Mouse (Mus musculus) lung, postnatal 10 days (tissue): ENCODE measurements at regions not wholly inside any gene's neighbourhood (a gene's known extent, or its start where the extent isn't known, plus 50 kb on each side); places are given as distances from the start of the nearest gene placed in this dataset.
A peak's percentile ranks its signal among the peaks of the same experiment; 100 is the strongest.

Source experiments
- DNase-seq: peaks from one replicate; pipeline ENCODE4 v3.0.0; 2021

DNA sequence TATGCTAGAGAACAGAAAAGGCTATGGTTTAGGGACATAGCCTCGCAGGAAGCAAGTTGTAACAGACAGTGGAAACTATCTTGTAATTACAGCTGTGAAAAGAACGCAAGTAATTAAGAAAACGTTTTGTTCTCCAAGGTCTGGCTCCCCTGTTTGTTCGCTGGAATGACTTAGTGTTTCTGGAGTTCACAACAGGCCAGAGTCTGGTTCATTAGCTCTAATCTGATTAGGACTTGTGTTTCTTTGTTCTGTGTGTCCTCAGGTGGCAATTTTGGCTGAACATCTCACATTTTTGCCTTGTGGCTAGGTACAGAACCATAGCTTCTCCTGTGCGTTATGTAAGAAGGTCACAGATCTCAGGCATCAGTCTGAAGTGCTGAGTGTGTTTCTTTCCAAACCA is 141.7 kb upstream of the Sgk1 start:
- DNase-seq: no peak

DNA sequence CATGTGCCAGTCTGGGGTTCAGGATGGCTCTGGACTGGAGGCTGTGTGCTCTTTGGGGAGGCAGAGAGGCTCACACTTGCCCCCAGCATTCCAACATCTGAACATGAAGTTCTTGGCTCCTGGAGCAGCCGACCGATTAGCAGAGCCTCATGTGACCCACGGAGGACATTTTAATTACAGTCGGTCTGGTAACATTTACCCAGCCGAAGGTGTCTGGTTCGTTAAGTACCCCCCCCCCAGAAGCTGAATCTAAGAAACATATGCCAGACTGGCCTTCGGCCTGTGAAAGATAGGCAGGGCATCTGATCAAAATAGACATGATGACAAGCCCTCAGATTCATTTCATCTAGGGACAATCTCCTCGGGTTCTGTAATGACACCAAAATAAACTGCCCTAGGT is 140.4 kb upstream of the Sgk1 start:
- no peak for DNase-seq

DNA sequence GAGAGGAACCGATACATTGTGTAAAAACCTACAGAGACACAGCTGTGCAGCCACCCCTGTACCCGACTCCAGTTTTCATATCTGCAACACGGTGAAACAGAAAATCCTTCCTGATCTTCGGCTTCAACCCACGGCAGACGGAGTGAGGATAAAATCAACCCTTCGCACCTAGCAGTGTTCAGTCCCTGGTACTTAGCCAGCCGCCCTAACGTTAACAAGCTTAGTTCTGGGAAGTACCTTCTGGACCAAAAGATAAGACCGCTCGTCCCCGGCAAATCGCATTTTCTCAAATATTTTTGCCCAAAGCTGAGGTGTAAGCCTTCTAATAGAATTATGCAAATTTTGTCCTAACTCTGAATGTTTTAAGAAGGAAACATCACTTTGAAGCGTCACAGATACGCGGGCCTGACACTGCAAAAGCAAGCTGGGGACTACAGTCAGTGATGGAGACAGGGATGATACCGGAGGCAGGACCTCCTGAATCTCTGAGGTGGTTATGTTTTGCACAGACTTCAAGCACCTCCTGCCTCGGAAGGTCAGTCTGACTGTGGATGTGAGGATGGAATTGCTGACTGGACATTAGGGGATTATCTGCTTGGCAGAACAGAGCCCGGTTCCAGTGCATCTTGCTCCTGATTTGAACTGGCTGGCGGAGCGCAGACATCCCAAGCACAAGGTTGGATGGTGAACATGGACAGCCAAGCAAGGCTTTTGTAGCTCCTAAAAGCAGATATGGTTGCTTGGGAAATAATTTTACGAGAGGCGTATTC is 139.8 kb upstream of the Sgk1 start:
- no peak for DNase-seq

DNA sequence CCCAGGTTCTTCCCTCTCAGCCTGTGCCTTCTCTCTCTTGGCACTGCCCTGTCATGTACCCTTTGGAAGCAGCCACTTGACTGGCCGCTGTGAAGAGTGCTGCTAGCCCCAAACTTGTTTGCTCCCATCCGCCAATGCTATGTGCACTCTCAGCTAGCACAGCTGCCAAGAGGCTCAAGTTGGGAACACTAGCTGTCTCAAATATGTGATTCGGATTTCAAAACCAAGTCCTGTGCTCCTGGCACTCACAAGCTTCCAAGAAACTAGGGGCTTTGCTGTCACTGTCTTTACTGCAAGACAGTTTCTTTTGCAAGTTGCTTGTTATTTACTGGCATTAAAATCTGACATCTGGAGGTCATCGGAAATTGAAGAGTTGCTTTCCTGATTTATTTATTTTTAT is 138.6 kb upstream of the Sgk1 start:
- peak; percentile 53 for DNase-seq

GRCm38 (mm10) chr10:21744341-21744955 is 137.5 kb upstream of the Sgk1 start:
- DNase-seq: no peak

DNA sequence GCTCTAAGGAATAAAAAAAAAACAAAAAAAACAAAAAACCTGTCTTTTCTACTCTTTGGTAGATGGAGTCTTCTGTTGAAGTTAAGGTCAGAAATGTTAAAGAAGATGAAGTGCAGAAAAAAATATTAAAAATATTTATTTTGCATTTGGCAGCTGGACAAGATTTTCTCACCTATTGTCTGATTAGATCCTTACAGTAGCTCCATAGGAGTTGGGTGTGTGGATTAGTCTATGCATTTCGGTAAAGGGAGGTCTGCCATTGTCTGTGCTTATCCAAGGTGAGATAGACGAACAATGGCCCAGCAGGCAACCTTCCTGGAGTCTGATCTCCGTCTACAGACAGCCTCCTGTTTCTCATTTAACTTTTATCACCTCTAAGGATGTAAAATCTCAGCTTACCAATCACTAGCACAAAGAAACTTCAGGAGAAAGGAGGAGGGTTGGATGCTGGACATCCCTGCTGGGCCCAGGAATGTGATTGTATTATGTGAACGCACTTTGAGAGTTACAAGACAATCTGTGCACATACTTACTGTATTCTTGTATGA is 136.0 kb upstream of the Sgk1 start:
- DNase-seq: no peak

DNA sequence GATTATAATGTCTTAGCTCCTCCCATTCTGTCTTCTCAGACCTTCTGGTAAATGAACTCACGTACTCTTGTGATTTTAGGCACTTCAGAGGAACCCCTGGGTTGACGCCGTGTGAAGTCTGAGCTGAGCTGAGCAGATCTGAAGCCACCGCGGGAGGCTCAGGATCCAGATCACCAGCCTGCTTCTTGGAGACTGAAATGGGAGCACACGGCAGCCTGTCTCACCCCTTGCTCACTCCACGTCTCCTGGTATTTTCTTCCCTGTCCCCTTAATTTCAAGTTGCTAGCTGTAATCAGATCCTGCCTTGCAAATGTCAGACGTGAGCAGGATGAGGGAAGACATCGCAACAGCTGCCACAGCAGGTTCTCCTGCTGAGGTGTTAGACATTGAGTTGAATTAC is 135.3 kb upstream of the Sgk1 start:
- DNase-seq: no peak

GRCm38 (mm10) chr10:21751326-21751725 is 130.7 kb upstream of the Sgk1 start:
- no peak for DNase-seq

DNA sequence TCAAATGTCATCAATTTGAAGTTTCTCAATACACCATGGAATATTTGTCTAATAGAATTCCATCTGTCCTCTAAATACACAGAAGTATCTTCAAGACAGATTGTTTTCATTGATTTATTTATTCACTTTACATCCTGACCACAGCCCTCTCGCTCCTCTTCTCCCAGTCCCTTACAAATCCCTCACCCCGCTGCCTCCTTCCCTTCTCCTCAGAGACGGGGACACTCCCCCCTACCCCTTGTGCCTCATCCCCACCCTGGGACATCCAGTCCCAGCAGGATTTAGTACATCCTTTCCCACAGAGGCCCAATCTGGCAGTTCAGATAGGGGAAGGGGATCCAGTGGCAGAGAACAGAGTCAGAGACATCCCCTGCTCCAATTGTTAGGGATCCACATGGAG is 129.6 kb upstream of the Sgk1 start:
- DNase-seq: no peak

GRCm38 (mm10) chr10:21754763-21755548 is 127.0 kb upstream of the Sgk1 start:
- no peak for DNase-seq

DNA sequence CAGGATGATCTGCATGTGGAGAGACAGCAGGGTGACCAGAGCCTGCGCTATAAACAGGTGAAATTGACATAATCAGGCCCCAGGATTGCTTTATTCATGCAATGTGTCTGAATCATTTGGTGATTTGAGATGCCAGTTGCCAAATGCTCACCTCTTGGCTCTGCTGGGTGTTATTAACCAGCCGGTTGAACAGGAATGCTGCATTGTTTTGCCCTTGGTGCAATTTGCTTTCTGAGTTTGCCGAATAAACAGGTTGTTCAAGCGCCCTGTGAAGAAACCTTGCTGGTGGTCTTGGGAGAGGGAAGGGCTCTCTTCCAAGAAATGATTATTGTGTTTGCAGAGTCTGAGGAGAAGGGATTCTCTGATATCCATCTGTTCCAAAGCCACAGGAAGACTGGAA is 126.3 kb upstream of the Sgk1 start:
- DNase-seq: no peak

DNA sequence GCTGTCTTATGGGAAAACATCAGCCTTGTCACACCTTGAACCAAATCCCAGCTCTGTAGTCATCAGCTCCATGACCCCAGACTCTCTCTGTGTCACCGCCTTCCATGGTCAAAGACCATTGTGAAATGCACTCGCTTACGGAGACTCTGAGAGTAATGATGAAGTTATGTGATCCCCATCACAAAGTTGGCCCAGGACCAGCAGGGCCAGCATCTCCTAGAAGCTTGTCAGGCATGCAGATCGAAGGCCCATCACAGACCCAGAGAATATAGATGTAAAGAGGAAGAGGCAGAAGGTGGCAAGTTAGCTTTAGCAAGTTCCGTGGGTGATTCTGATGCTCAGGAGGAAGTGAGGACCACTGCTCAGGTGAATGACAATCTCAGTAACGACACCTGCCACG is 125.2 kb upstream of the Sgk1 start:
- no peak for DNase-seq

DNA sequence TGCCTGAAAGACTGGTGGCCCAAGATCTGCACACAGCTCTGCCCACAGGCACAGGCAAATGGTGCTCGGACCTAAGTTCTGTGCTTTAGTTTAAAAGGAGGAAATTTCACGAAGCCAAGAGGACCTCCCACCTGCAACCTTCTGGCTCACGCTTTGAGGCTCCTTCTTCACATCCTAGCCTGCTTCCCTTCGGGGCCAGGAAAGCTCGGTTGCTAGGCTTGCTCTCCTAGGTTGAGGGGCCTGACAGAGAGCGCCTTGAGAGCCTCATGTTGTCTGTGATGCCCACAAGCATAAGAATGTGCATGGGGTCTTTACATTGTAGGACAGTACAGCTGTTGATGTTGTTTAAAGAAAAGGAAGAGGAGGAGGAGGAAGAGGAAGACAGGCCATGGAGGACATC is 123.9 kb upstream of the Sgk1 start:
- no peak for DNase-seq

DNA sequence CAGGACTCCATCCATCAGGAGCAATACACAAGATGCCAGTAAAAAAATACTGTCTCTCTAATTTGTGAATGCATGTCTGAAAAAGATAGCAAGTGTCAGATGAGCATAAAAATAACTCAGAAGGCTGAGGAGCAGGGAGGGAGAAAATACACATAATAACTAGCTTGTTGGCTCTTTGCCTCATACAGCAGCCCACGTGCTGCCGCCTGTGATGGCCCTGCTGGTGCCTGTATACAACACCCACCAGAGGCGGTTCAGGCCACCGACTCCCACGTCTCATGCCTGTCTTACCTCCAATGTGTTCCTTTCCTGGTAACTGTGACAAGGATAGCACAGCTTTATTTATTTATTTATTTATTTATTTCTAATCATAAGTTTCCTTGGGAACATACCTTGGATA is 119.5 kb upstream of the Sgk1 start:
- no peak for DNase-seq

GRCm38 (mm10) chr10:21763017-21763964 is 118.7 kb upstream of the Sgk1 start:
- no peak for DNase-seq

GRCm38 (mm10) chr10:21764090-21764489 is 117.9 kb upstream of the Sgk1 start:
- DNase-seq: no peak

GRCm38 (mm10) chr10:21764891-21765290 is 117.1 kb upstream of the Sgk1 start:
- DNase-seq: no peak

GRCm38 (mm10) chr10:21773548-21773947 is 108.4 kb upstream of the Sgk1 start:
- DNase-seq: no peak

DNA sequence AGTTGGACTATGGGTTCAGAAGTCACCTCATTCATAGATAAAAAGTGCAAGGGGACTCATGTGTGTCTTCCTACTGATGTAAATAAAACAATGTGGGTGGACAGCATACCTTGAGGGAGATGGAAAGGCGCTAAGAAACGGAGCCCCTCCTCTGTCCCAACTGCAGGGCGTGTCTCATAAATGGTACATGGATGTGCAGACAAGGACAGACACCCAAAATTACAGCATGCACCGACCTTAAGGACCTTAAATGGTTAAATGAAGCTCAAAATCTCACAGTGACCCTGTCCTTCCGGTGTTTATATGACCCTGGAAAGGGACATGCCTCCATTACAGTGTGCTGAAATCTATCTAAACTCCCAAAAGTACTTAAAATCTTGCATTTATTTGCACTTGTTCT is 106.5 kb upstream of the Sgk1 start:
- DNase-seq: no peak

GRCm38 (mm10) chr10:21775911-21776761 is 105.8 kb upstream of the Sgk1 start:
- DNase-seq: no peak

DNA sequence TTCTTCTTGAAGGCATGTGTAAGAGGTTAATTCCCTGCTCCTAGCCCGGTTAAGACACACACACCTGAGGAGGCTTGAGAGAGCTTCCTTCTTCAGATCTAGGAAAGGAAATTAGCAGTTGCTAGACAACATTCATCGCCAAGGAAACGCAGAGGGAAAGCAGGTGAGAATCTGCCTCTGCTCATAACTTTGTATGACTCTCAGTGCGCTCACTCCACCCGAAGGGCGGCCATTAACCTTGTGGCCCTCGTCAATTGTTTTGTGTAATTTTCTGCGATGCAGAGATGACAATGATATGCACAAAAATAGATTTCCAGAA is 105.3 kb upstream of the Sgk1 start:
- DNase-seq: no peak

DNA sequence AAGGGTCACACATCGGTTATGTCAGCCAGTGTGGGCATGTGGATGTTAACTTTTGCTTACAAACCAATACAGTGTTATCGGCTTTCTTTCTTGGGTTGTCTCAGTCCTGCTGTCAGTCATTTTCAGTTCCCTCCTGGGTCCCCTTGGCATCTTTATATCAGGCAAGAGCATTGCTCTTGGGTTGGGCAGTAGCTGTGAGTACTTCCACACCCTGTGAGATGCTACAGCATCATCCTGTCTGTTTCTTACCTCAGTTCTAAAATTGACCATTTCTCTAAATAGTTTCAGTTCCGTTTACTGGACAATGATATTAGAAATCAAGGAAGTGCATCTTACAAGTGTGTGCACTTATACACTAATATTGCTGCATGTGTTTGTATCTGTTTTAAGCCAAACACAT is 104.9 kb upstream of the Sgk1 start:
- DNase-seq: no peak
